Mouse (Mus musculus): ENCODE results near the gene Slc24a2. TPM values are rescaled to one million over a fixed set of nuclear protein-coding genes. Genes with fewer than 3 reads are reported as not detected.

Slc24a2 gene
- total and polyA plus RNA-seq, 3 experiments, result not detected

DNA sequence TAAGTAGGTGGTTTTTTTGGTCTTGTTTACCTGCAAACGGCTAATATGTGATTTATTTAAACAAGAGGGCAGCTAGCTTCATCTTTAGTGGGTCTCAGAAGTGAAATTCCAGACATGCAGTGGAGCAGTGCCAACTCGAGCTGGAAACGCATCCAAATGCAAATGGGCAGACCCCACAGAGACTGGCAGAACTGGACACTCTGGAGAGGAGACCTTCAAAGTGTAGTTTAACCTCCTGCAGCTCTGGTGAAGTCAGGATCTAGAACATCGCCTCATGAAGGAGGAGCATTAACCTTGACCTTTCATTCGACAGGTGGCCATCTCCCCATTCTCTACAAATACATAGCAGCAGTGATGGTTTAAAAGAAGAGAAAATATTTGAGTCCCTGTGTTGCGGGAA is 287.6 kb downstream of the Slc24a2 start:
- Histone ChIP-seq H3K27me3 (ENCODE audit: control insufficient read depth in 1 of 2, insufficient read depth in 2 of 2, low read length in 2 of 2) (peaks cover 0 to 3% of the 10 kb centered on the region in 2 experiments; a peak in 1 of 4 replicates), H3K9me3 (replicated peaks; ENCODE audit: insufficient read depth, low read length) (no peaks in the 10 kb centered on the region), H3K27ac (ENCODE audit: control insufficient read depth, low read depth, low read length) (no peak overlapping the region), H3K9ac (ENCODE audit: control insufficient read depth, low read depth, low read length, poor library complexity, severe bottlenecking) (no peak overlapping the region), H3K79me2 (ENCODE audit: control insufficient read depth, insufficient read depth, low read length, poor library complexity) (no peaks in the 10 kb centered on the region), H3K4me1 (ENCODE audit: control insufficient read depth in 1 of 2, insufficient read depth in 2 of 2, low read length in 2 of 2) (no peaks in the 10 kb centered on the region), H3K36me3 (ENCODE audit: control insufficient read depth in 1 of 2, insufficient read depth in 2 of 2, low read length in 2 of 2) (no peaks in the 10 kb centered on the region), H3K4me3 (ENCODE audit: control insufficient read depth in 1 of 2, insufficient read depth in 1 of 2, low read depth in 2 of 2, low read length in 2 of 2) (no peak overlapping the region)
- DNase-seq (ENCODE audit: low read depth, low spot score), result no peak
- TF ChIP-seq TCF12 (IDR thresholded peaks at IDR 0.05; ENCODE audit: low read depth, low read length) (no peak), MAX (IDR thresholded peaks at IDR 0.05; ENCODE audit: low read length) (no peak), USF1 (IDR thresholded peaks at IDR 0.05; ENCODE audit: low read depth, low read length) (no peak), ZNF384 (IDR thresholded peaks at IDR 0.05; ENCODE audit: low read depth, low read length) (no peak), KAT2A (conservative IDR thresholded peaks at IDR 0.05; ENCODE audit: low read depth, low read length) (no peak), CHD2 (IDR thresholded peaks at IDR 0.05; ENCODE audit: low read length) (no peak), TBP (IDR thresholded peaks at IDR 0.05; ENCODE audit: low read depth, low read length) (no peak), CHD1 (IDR thresholded peaks at IDR 0.05; ENCODE audit: low read depth, low read length) (no peak), POLR2AphosphoS5 (IDR thresholded peaks at IDR 0.05; ENCODE audit: borderline replicate concordance, low read depth, low read length) (no peak)

DNA sequence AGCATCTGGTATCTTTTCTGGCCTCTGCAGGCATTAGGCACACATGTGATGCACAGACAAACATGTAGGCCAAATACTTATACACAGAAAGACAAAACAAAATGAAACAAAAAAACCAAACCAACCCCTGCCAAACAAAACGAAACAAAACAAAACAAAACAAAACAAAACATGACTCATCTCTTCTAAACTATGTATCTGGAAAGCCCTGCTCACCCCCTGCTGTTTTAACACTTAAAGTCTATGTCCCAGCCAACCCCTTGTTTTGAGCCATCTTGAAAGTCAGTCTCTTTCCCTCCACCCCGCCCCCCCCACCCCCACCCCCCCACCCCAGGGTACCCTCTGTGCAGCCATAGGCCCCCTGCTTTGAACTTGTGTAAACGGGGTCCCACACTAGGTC is 293.6 kb downstream of the Slc24a2 start:
- H3K27me3 ChIP-seq (ENCODE audit: control insufficient read depth in 1 of 2, insufficient read depth in 2 of 2, low read length in 2 of 2), result no peaks in the 10 kb centered on the region
- H3K79me2 ChIP-seq (ENCODE audit: control insufficient read depth, insufficient read depth, low read length, poor library complexity), result no peaks in the 10 kb centered on the region
- H3K4me3 ChIP-seq (ENCODE audit: control insufficient read depth in 1 of 2, insufficient read depth in 1 of 2, low read depth in 2 of 2, low read length in 2 of 2), result no peak overlapping the region
- H3K9ac ChIP-seq (ENCODE audit: control insufficient read depth, low read depth, low read length, poor library complexity, severe bottlenecking), result no peak overlapping the region
- H3K4me1 ChIP-seq (ENCODE audit: control insufficient read depth in 1 of 2, insufficient read depth in 2 of 2, low read length in 2 of 2), result no peaks in the 10 kb centered on the region
- H3K36me3 ChIP-seq (ENCODE audit: control insufficient read depth in 1 of 2, insufficient read depth in 2 of 2, low read length in 2 of 2), result no peaks in the 10 kb centered on the region
- TF ChIP-seq ETS1 (IDR thresholded peaks at IDR 0.05; ENCODE audit: low read depth, low read length) (no peak), RAD21 (IDR thresholded peaks at IDR 0.05; ENCODE audit: low read depth, low read length) (no peak), MAZ (IDR thresholded peaks at IDR 0.05; ENCODE audit: low read depth, low read length) (no peak), SMC3 (IDR thresholded peaks at IDR 0.05; ENCODE audit: low read depth, low read length) (no peak), HCFC1 (IDR thresholded peaks at IDR 0.05; ENCODE audit: low read depth, low read length) (no peak), GATA1 (IDR thresholded peaks at IDR 0.05; ENCODE audit: low read depth, low read length) (no peak), ZMIZ1 (IDR thresholded peaks at IDR 0.05; ENCODE audit: low read depth, low read length) (no peak), POLR2AphosphoS5 (IDR thresholded peaks at IDR 0.05; ENCODE audit: borderline replicate concordance, low read depth, low read length) (no peak), ELF1 (IDR thresholded peaks at IDR 0.05; ENCODE audit: low read depth, low read length) (no peak), ZC3H11A (IDR thresholded peaks at IDR 0.05; ENCODE audit: low read depth, low read length) (no peak), MAX (IDR thresholded peaks at IDR 0.05; ENCODE audit: low read length) (no peak), KAT2A (conservative IDR thresholded peaks at IDR 0.05; ENCODE audit: low read depth, low read length) (no peak), CHD2 (IDR thresholded peaks at IDR 0.05; ENCODE audit: low read length) (no peak), GABPA (IDR thresholded peaks at IDR 0.05; ENCODE audit: low read depth, low read length) (no peak), MXI1 (IDR thresholded peaks at IDR 0.05; ENCODE audit: low read depth, low read length) (no peak), NELFE (IDR thresholded peaks at IDR 0.05; ENCODE audit: low read depth, low read length) (no peak), MYC (IDR thresholded peaks at IDR 0.05; ENCODE audit: low read depth, low read length) (no peak), POLR2A (IDR thresholded peaks at IDR 0.05; ENCODE audit: control insufficient read depth in 1 of 2, insufficient read depth in 1 of 2, low read depth in 1 of 2, low read length in 2 of 2, poor library complexity in 1 of 2) (no peak)
- DNase-seq (ENCODE audit: low read depth, low spot score), result no peak
- no peak overlapping the region for H3K27ac ChIP-seq (ENCODE audit: control insufficient read depth, low read depth, low read length)
- no peaks in the 10 kb centered on the region for H3K9me3 ChIP-seq (replicated peaks; ENCODE audit: insufficient read depth, low read length)

Data from MEL (cell line).